Mouse (Mus musculus) liver, adult 2 months (tissue): ENCODE data around the gene Zc3h10. TPM values are rescaled to one million over a fixed set of nuclear protein-coding genes. Genes with fewer than 3 reads are reported as not detected.

ENCODE experiments used
- DNase-seq: peaks from one replicate; pipeline ENCODE4 v3.0.0-alpha.2; 2011; ENCODE audit warnings: low read depth, low spot score; ENCODE audit errors: extremely low read depth
- H3K27ac ChIP-seq: fragments of 200-500 bp; replicated peaks from 2 replicates; pipeline ENCODE4 v1.5.1; 2012; ENCODE audit warnings: low read depth, mild to moderate bottlenecking, control low read depth, inconsistent platforms, low read length; ENCODE audit not compliant: insufficient read depth
- H3K27me3 ChIP-seq: fragments of 200-500 bp; 2 replicates; pipeline ENCODE4 v1.6.1; 2012; ENCODE audit warnings: mild to moderate bottlenecking, moderate library complexity, low read length, inconsistent platforms; ENCODE audit not compliant: control insufficient read depth, insufficient read depth
- H3K36me3 ChIP-seq: fragments of 200-500 bp; 2 replicates; pipeline ENCODE4 v1.6.1; 2012; ENCODE audit warnings: low read length, inconsistent platforms; ENCODE audit not compliant: control insufficient read depth, insufficient read depth
- H3K4me1 ChIP-seq: fragments of 200-500 bp; 2 replicates; pipeline ENCODE4 v1.6.1; 2011; ENCODE audit warnings: low read length; ENCODE audit not compliant: control insufficient read depth, insufficient read depth
- H3K4me3 ChIP-seq: fragments of 200-500 bp; 2 replicates; pipeline ENCODE4 v1.5.1; 2011; ENCODE audit warnings: low read depth, mild to moderate bottlenecking, control low read depth, low read length, moderate library complexity; ENCODE audit not compliant: insufficient read depth
- H3K79me2 ChIP-seq: fragments of 200-500 bp; 2 replicates; pipeline ENCODE4 v1.6.1; 2012; ENCODE audit warnings: inconsistent platforms, mild to moderate bottlenecking, low read length, moderate library complexity; ENCODE audit not compliant: control insufficient read depth, insufficient read depth
- H3K9ac ChIP-seq: fragments of 200-500 bp; 2 replicates; pipeline ENCODE4 v1.6.1; 2012; ENCODE audit warnings: low read depth, mild to moderate bottlenecking, control low read depth, inconsistent platforms, low read length
- CTCF ChIP-seq: fragments of 200-500 bp; IDR thresholded peaks from 2 replicates; pipeline ENCODE4 v1.5.1; 2011; ENCODE audit warnings: low read depth, low read length, control low read depth
- POLR2A ChIP-seq: fragments of 200-500 bp; IDR thresholded peaks from 2 replicates; pipeline ENCODE4 v1.6.1; 2011; ENCODE audit warnings: low read length, control low read depth; ENCODE audit not compliant: insufficient read depth; ENCODE audit errors: extremely low read depth
- WGBS: fragments of 180-500 bp; shearing (Covaris S2); methylation state at CpG from one replicate; pipeline ENCODE4 v1.1.7; 2018; 5-methylcytosine and 5-hydroxymethylcytosine counted together
- polyA plus RNA-seq: library from polyadenylated mRNA; depleted of rRNA; stranded (reverse); fragments of >200 nt; gene quantifications from 2 replicates; pipeline ENCODE4 v1.2.3, GENCODE M21; 2012
- total RNA-seq: library from RNA; depleted of rRNA; stranded (reverse); fragments of >200 nt; gene quantifications from 2 replicates; pipeline ENCODE4 v1.2.3, GENCODE M21; 2014

The Zc3h10 gene
- total and polyA plus RNA-seq, 2 experiments = 3.2 to 8.1 TPM

GRCm38 (mm10) chr10:128584386-128584785, 36.8 kb upstream of the Zc3h10 start:
- Histone ChIP-seq H3K4me1 (peaks cover 10% of the 10 kb centered on the region), H3K4me3 (no peak overlapping the region), H3K9ac (no peak overlapping the region), H3K27ac (peak overlapping the region; percentile 35), H3K79me2 (peaks cover 12% of the 10 kb centered on the region; the same call in 1 of the 2 replicates), H3K36me3 (peaks cover 48% of the 10 kb centered on the region), H3K27me3 (no peaks in the 10 kb centered on the region)
- WGBS = 48% methylated on average over 4 of the region's 4 CpGs
- no peak for DNase-seq
- no peak for TF ChIP-seq POLR2A
- TF ChIP-seq CTCF = no peak

GRCm38 (mm10) chr10:128583644-128584043, 36.1 kb upstream of the Zc3h10 start:
- Histone ChIP-seq H3K27ac (peak overlapping the region; percentile 35; the same call in 1 of the 2 replicates), H3K4me3 (no peak overlapping the region), H3K36me3 (peaks cover 55% of the 10 kb centered on the region), H3K79me2 (peaks cover 12% of the 10 kb centered on the region; the same call in 1 of the 2 replicates), H3K27me3 (no peaks in the 10 kb centered on the region), H3K4me1 (peaks cover 10% of the 10 kb centered on the region), H3K9ac (no peak overlapping the region)
- WGBS = 40% methylated on average over 7 of the region's 7 CpGs
- peak; percentile 83 for DNase-seq
- TF ChIP-seq CTCF (no peak), POLR2A (no peak)

- Histone ChIP-seq H3K9ac (no peak overlapping the region), H3K36me3 (peaks cover 79% of the 10 kb centered on the region), H3K27me3 (no peaks in the 10 kb centered on the region), H3K27ac (no peak overlapping the region), H3K4me1 (no peaks in the 10 kb centered on the region; the same call in 1 of the 2 replicates), H3K4me3 (no peak overlapping the region), H3K79me2 (no peaks in the 10 kb centered on the region)
- WGBS = 94% methylated on average over 4 of the region's 4 CpGs
- no peak for DNase-seq
- TF ChIP-seq POLR2A (no peak), CTCF (no peak)
These were observed 32.2 kb upstream of the Zc3h10 start for GRCm38 (mm10) chr10:128579731-128580130.

GRCm38 (mm10) chr10:128579298-128579697, 31.7 kb upstream of the Zc3h10 start:
- H3K27ac ChIP-seq = no peak overlapping the region
- 62% methylated on average over 3 of the region's 3 CpGs for WGBS

GRCm38 (mm10) chr10:128578330-128578729, 30.8 kb upstream of the Zc3h10 start:
- H3K9ac ChIP-seq = peak overlapping the region; percentile 16; the same call in 1 of the 2 replicates
- no peak for DNase-seq
- no peaks in the 10 kb centered on the region for H3K27me3 ChIP-seq
- peaks cover 87% of the 10 kb centered on the region for H3K36me3 ChIP-seq
- H3K4me3 ChIP-seq = 0 out of 2 replicates have a peak overlapping the region, but pooled peaks have one; percentile 7
- H3K27ac ChIP-seq = no peak overlapping the region
- no peak for TF ChIP-seq POLR2A
- TF ChIP-seq CTCF = no peak
- no peaks in the 10 kb centered on the region for H3K79me2 ChIP-seq
- 89% methylated on average over 11 of the region's 11 CpGs for WGBS
- no peaks in the 10 kb centered on the region for H3K4me1 ChIP-seq

More at GRCm38 (mm10) chr10:128579298-128579697, 31.7 kb upstream of the Zc3h10 start:
- Histone ChIP-seq H3K36me3 (peaks cover 80% of the 10 kb centered on the region), H3K27me3 (no peaks in the 10 kb centered on the region), H3K9ac (no peak overlapping the region), H3K4me3 (no peak overlapping the region), H3K79me2 (no peaks in the 10 kb centered on the region), H3K4me1 (no peaks in the 10 kb centered on the region; the same call in 1 of the 2 replicates)
- TF ChIP-seq CTCF = no peak
- no peak for TF ChIP-seq POLR2A
- DNase-seq = no peak

GRCm38 (mm10) chr10:128575063-128575462, 27.5 kb upstream of the Zc3h10 start:
- Histone ChIP-seq H3K27ac (no peak overlapping the region), H3K4me1 (no peaks in the 10 kb centered on the region), H3K4me3 (no peak overlapping the region), H3K9ac (no peak overlapping the region), H3K79me2 (no peaks in the 10 kb centered on the region), H3K27me3 (no peaks in the 10 kb centered on the region), H3K36me3 (peaks cover 87% of the 10 kb centered on the region)
- TF ChIP-seq POLR2A (no peak), CTCF (peak; percentile 66; the same call in 1 of the 2 replicates)
- DNase-seq = no peak
- WGBS = 92% methylated on average over 2 of the region's 2 CpGs
